Mouse (Mus musculus) megakaryocyte, embryonic 14.5 days (primary cell): ENCODE measurements at regions not wholly inside any gene's neighbourhood (a gene's known extent, or its start where the extent isn't known, plus 50 kb on each side); places are given as distances from the start of the nearest gene placed in this dataset.

ENCODE experiments used
- H3K27me3 ChIP-seq: replicated peaks from 2 replicates; pipeline ENCODE3; 2012; ENCODE audit warnings: inconsistent platforms
- H3K36me3 ChIP-seq: replicated peaks from 2 replicates; pipeline ENCODE3; 2012; ENCODE audit warnings: low read length, inconsistent platforms, mixed read lengths
- H3K4me1 ChIP-seq: 2 replicates; pipeline ENCODE4 v1.6.1; 2012; ENCODE audit warnings: inconsistent platforms
- H3K4me3 ChIP-seq: replicated peaks from 2 replicates; pipeline ENCODE3; 2012; ENCODE audit warnings: moderate library complexity, mild to moderate bottlenecking, inconsistent platforms
- H3K9me3 ChIP-seq: 2 replicates; pipeline ENCODE4 v1.6.1; 2012; ENCODE audit warnings: inconsistent platforms
- FLI1 ChIP-seq: IDR thresholded peaks from 2 replicates; pipeline ENCODE4 v1.6.1; 2012; ENCODE audit warnings: low read length, inconsistent platforms, mixed read lengths
- GATA1 ChIP-seq: IDR thresholded peaks from 3 replicates; pipeline ENCODE4 v1.6.1; 2012; ENCODE audit warnings: mixed read lengths, low read length, inconsistent platforms, borderline replicate concordance

DNA sequence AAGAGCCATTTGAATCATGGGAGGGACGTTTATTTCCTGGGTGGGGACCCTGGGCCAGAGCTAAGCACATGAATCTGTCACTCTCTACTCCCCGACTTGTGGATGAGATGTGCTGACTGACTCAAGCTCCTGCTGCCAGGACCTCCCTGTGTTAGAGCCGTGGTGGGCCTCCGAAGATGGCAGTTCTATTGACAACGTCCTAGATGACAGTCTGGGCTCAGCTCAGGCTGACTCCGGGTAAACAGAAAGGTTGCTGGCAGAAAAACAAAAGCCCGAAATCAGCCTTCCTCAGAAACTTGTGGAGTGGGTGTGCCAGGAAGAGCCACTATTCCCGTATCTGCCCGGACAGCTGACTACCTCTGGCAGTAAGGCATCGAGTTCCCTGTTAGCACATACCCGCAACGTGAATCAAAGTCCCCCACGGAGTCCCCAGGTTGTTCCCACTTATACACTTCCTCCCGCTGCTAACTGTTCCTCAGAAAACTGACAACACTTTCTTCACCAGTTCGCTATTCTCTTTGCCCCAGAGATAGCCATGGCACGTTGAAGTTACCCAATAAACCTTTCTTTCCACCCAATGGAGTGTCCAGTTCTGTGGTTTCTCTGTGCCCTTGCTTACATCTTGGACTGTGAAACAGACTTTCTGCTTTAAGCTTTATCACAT lies 76.6 kb upstream of the Haao start:
- Histone ChIP-seq H3K9me3 (no peaks in the 10 kb centered on the region), H3K4me1 (peaks cover 56% of the 10 kb centered on the region), H3K36me3 (no peaks in the 10 kb centered on the region), H3K4me3 (no peak overlapping the region), H3K27me3 (peaks cover 2% of the 10 kb centered on the region)
- TF ChIP-seq GATA1 (no peak), FLI1 (no peak)

DNA sequence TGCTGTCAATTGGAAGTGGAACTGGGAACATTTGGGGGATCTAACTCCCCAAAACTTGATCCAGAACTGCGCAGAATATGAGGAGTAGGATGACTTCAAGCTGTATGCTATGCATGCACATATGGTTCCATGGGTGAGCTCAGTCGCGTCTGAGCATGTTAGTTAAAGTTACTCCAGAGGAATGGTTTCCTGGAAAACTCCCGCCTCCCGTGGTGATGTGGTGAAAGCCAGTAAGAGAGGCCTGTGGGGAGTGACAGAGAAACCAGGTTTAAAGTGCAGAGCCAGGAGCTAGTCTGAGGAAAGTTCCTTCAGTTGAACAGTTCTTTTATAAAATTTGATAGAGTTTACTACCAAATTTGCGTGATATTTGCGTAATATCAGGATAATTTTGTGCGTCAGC lies 73.1 kb upstream of the Haao start:
- Histone ChIP-seq H3K36me3 (no peaks in the 10 kb centered on the region), H3K4me1 (peaks cover 85% of the 10 kb centered on the region), H3K27me3 (no peaks in the 10 kb centered on the region)

DNA sequence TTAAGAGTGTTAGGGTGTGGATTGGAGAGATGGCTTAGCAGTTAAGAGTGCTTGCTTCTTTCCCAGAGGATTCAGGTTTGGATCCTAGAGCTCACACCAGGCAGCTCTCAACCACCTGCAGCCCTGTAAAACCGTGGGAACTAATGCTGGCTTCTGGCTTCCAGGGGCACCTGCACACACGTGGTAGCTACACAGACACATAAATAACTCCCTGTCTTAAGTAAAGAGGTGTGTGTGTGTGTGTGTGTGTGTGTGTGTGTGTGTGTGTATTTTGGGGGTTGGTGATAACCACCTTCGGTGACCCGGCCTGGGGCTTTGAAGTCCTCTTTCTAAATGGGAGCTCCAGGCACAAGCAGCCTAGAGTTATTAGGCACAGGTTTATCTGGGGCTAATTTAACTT lies 72.5 kb upstream of the Haao start:
- peaks cover 88% of the 10 kb centered on the region for H3K4me1 ChIP-seq
- no peak overlapping the region for H3K4me3 ChIP-seq
- H3K36me3 ChIP-seq, result no peaks in the 10 kb centered on the region
- TF ChIP-seq FLI1, result no peak
- TF ChIP-seq GATA1, result no peak
- no peaks in the 10 kb centered on the region for H3K27me3 ChIP-seq
- no peaks in the 10 kb centered on the region for H3K9me3 ChIP-seq

More for the DNA sequence above, 73.1 kb upstream of the Haao start:
- Histone ChIP-seq H3K4me3 (no peak overlapping the region), H3K9me3 (no peaks in the 10 kb centered on the region)
- TF ChIP-seq FLI1, result no peak
- no peak for TF ChIP-seq GATA1

DNA sequence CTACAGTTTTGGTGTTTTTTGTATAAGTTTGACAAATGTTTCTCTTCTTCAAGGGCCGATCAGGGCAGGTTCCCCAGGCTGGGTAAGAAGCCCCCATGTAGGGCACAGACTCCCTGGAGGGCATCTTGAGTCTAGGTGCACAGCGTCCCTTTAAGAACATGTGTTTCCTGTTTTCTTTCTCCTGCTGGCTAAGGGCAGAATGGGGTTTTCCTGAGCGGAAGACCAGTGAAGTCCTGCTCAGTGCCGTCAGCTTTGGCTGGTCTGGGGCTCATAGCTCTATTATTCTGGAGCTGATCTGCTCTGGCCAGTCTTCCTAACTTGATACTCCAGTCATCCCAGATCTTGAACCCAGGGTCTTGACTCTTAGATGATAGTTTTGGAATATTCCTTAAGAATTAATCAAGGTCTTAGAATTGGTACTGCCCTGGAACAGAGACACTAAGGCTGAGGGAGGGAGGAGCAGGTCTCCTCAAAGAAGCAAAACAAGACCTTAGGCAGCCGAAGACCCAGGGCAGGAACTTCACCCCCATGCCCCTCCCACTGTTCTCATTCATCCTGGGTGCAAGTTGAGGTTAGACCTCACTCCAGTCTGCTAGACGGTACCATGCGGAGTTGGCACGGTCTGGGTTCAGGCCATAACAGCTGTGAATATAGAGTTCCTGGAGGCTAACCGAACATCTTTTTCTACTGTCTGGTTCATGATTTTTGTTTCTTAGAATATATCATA lies 70.8 kb upstream of the Haao start:
- peaks cover 87% of the 10 kb centered on the region for H3K4me1 ChIP-seq
- H3K4me3 ChIP-seq, result peak overlapping the region; percentile 67

DNA sequence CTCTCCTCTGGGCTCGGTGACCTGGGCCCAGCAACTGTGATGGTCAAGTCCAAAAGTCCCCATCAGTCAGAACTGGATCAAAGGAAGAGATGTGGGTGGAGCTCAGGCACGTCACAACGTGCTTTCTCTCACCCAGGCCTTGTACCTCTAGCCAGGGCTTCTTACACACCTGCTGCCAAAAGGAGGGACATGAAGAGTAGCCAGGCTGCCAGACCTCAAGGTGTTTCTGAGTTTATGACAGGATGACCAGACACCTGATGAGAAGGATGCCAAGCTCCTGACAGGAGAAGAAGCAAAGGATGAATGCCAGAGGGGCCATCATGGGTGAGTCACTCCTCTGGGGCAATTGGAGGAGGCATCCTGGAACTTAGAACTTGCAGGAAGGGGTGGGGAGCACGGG lies 70.0 kb upstream of the Haao start:
- H3K4me1 ChIP-seq, result peaks cover 88% of the 10 kb centered on the region

More for the DNA sequence above, 70.8 kb upstream of the Haao start:
- Histone ChIP-seq H3K36me3 (no peaks in the 10 kb centered on the region), H3K27me3 (no peaks in the 10 kb centered on the region), H3K9me3 (no peaks in the 10 kb centered on the region)
- no peak for TF ChIP-seq FLI1

DNA sequence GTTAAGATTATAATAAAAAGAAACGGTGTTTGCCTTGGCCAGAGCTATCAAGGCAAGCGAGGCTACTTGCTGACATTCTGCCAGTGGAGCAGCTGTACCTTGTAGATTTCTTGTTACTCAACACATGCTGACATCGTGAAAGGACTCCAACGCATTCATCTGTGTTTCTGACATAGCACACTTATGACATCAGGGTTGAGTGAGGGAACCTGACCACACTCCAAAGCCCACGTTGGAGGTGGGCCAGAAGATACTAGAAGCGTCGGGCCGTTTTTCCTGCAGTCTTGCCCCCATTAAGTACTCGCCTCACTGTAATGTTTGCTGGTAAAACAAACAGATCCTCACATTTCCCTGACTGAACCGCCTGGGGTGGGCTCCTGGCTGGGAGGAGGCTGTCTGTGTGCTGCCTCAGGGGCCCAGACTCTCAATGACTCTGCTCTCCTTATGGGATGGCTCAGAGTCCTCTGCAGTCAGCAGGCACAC lies 69.0 kb upstream of the Haao start:
- H3K4me1 ChIP-seq, result peaks cover 97% of the 10 kb centered on the region
- no peaks in the 10 kb centered on the region for H3K27me3 ChIP-seq
- no peak overlapping the region for H3K4me3 ChIP-seq
- no peak for TF ChIP-seq FLI1
- no peak for TF ChIP-seq GATA1
- no peaks in the 10 kb centered on the region for H3K36me3 ChIP-seq
- no peaks in the 10 kb centered on the region for H3K9me3 ChIP-seq

More for the DNA sequence above, 70.0 kb upstream of the Haao start:
- no peak overlapping the region for H3K4me3 ChIP-seq
- no peaks in the 10 kb centered on the region for H3K27me3 ChIP-seq
- no peak for TF ChIP-seq GATA1
- TF ChIP-seq FLI1, result no peak
- H3K9me3 ChIP-seq, result no peaks in the 10 kb centered on the region
- H3K36me3 ChIP-seq, result no peaks in the 10 kb centered on the region

DNA sequence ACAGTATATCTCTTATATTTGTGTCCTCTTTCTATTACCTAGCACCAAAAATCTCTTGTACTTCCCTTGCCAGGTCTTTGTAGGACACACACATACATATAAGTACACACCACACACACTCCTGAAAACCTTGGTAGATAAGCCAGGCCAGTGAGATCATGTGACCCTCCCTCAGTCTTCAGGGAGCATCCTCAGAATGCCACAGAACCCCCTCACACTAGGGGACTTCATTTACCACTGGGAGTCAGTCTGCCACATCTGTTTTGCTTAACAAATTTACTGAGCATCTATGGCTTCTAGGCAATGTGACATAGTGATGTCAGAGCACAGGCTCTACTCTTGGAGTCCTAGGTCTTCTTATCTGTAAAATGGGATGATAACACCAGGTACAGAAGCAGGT lies 67.3 kb upstream of the Haao start:
- no peaks in the 10 kb centered on the region for H3K27me3 ChIP-seq
- peaks cover 97% of the 10 kb centered on the region for H3K4me1 ChIP-seq
- no peaks in the 10 kb centered on the region for H3K36me3 ChIP-seq
- no peak for TF ChIP-seq FLI1
- TF ChIP-seq GATA1, result no peak
- H3K4me3 ChIP-seq, result peak overlapping the region; percentile 59
- H3K9me3 ChIP-seq, result no peaks in the 10 kb centered on the region

DNA sequence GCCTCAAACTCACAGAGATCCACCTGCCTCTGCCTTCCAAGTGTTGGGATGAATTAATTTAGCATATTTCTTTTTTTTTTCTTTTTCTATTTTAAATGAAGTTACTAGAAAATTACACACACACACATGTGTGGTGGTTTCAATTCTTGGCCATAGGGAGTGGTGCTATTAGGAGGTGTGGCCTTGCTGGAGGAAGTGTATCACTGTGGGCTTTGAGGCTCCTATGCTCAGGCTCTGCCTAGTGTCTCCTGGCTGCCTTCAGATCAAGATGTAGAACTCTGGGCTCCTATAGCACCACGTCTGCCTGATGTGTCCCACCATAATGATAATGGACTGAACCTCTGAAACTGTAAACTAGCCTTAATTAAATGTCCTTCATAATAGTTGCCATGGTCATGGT lies 66.8 kb upstream of the Haao start:
- peaks cover 97% of the 10 kb centered on the region for H3K4me1 ChIP-seq
- no peak for TF ChIP-seq FLI1
- TF ChIP-seq GATA1, result no peak

DNA sequence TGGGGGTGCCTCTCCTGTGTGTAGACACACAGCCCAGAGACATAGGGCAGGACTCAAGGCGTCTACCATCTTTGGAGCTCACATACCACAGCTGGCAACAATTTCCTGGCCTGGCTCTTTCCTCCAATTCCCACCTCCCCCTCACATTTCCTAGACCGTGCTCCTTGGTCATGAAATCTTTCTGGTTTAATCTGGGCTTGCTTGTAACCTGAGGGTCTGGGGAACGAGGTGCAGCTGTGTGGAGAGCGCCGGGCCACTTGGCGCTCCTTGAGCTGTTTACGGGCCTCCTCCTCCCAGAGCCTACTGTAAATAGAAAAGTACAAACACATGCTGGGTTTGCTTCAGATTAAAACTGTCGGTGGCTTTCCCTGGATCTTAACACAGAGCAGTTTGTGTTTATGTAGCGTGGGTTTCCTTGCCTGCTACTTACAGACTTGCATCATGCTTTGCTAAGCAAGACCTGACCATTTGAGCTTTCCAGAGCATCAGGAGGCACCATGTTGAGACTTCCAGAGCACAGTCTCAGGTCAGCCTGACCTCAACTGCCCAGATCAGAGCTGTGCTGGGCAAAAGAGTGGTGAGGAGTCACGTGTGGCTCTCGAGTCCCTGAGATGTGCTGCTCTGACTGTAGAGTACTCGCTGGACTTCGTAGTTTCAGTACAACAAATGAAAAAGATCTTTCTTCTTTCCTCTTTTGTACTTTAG lies 66.1 kb upstream of the Haao start:
- Histone ChIP-seq H3K36me3 (no peaks in the 10 kb centered on the region), H3K9me3 (no peaks in the 10 kb centered on the region), H3K27me3 (no peaks in the 10 kb centered on the region), H3K4me3 (no peak overlapping the region), H3K4me1 (peaks cover 97% of the 10 kb centered on the region)
- TF ChIP-seq FLI1, result no peak
- TF ChIP-seq GATA1, result no peak

More for the DNA sequence above, 66.8 kb upstream of the Haao start:
- H3K36me3 ChIP-seq, result no peaks in the 10 kb centered on the region
- no peaks in the 10 kb centered on the region for H3K27me3 ChIP-seq
- no peaks in the 10 kb centered on the region for H3K9me3 ChIP-seq
- H3K4me3 ChIP-seq, result no peak overlapping the region

DNA sequence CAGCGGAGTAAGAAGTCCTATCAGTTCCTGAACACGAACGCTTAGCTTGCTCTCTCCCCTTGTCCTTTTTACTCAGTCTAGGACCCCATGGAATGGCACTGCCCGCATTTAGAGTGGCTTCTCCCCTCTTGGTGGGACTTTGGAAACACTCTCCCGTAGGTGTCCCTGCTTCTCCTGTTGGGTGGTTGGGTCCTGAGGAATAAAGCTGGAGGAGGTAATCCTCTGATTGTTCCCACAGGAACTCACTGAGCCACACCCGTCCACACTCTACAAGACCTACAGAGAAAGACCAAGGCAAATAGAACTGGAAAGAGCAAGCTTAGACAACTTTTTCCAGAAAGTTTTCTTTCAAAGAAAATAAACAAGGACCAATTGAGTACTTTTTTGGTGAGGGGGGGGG lies 64.7 kb upstream of the Haao start:
- Histone ChIP-seq H3K36me3 (no peaks in the 10 kb centered on the region), H3K27me3 (no peaks in the 10 kb centered on the region), H3K4me3 (no peak overlapping the region), H3K4me1 (peaks cover 97% of the 10 kb centered on the region), H3K9me3 (no peaks in the 10 kb centered on the region)
- no peak for TF ChIP-seq GATA1
